In genomic region chr3:95992990-95993603, GRCm38 (mm10) we compare ENCODE assay signal across 8 mouse cellular contexts. TPM values are rescaled to one million over a fixed set of nuclear protein-coding genes. Genes with fewer than 3 reads are reported as not detected.
DNase-seq lines count a peak whose midpoint lies in the region; ATAC-seq and TF ChIP-seq lines count a peak whose summit lies in the region.

No protein-coding gene starts in this region.

- H3K27me3 ChIP-seq in cerebellum, adult 2 months (ENCODE audit: control insufficient read depth, insufficient read depth, low read length), result no peaks in the 10 kb centered on the region
- H3K27me3 ChIP-seq in embryonic facial prominence, embryonic 14.5 days (replicated peaks; ENCODE audit: control insufficient read depth, insufficient read depth, low read length), result no peaks in the 10 kb centered on the region
- H3K27me3 ChIP-seq in hindbrain, embryonic 15.5 days, result no peaks in the 10 kb centered on the region

- H3K36me3 ChIP-seq in embryonic facial prominence, embryonic 14.5 days (ENCODE audit: control insufficient read depth, insufficient read depth, low read length), result peaks cover 47% of the 10 kb centered on the region
- peaks cover 38% of the 10 kb centered on the region for H3K36me3 ChIP-seq in hindbrain, embryonic 15.5 days

- peak overlapping the region; percentile 66 for H3K4me2 ChIP-seq in embryonic facial prominence, embryonic 14.5 days (ENCODE audit: low read depth, low read length)
- peak overlapping the region; percentile 82 for H3K4me2 ChIP-seq in hindbrain, embryonic 15.5 days

- no peak for ATAC-seq in embryonic facial prominence, embryonic 14.5 days (ENCODE audit: low read depth)
- no peak for ATAC-seq in hindbrain, embryonic 15.5 days (ENCODE audit: low FRiP score, low read depth)

- 7% methylated on average over 5 of the region's 5 CpGs for WGBS in cerebellum, adult 2 months
- WGBS in embryonic facial prominence, embryonic 14.5 days, result 50% methylated on average over 4 of the region's 5 CpGs
- 39% methylated on average over 4 of the region's 5 CpGs for WGBS in hindbrain, embryonic 15.5 days

- DNase-seq in cerebellum, adult 2 months, result no peak
- no peak for DNase-seq in cerebellum, postnatal 36 days
- no peak for DNase-seq in embryonic facial prominence, embryonic 14.5 days (ENCODE audit: low spot score)
- DNase-seq in lung, postnatal 14 days, result peak; percentile 34
- DNase-seq in layer of hippocampus, adult 9-11 months, result no peak
- DNase-seq in thymus, postnatal 0 days (ENCODE audit: low spot score), result no peak
- no peak for DNase-seq in adrenal gland, adult 18-20 months (ENCODE audit: low spot score in 2 of 2)

- peak overlapping the region; percentile 92 for H3K27ac ChIP-seq in cerebellum, adult 2 months (ENCODE audit: insufficient read depth, low read length)
- H3K27ac ChIP-seq in embryonic facial prominence, embryonic 14.5 days (replicated peaks; ENCODE audit: low read depth, low read length), result no peak overlapping the region
- peak overlapping the region; percentile 97 for H3K27ac ChIP-seq in hindbrain, embryonic 15.5 days (replicated peaks)

- H3K4me1 ChIP-seq in cerebellum, adult 2 months (ENCODE audit: control insufficient read depth, insufficient read depth, low read length), result peaks cover 31% of the 10 kb centered on the region
- peaks cover 24% of the 10 kb centered on the region for H3K4me1 ChIP-seq in embryonic facial prominence, embryonic 14.5 days (ENCODE audit: control insufficient read depth, insufficient read depth, low read length)
- peaks cover 48% of the 10 kb centered on the region for H3K4me1 ChIP-seq in hindbrain, embryonic 15.5 days (replicated peaks)

- no peaks in the 10 kb centered on the region for H3K9me3 ChIP-seq in embryonic facial prominence, embryonic 14.5 days (ENCODE audit: control insufficient read depth, low read length)
- no peaks in the 10 kb centered on the region for H3K9me3 ChIP-seq in hindbrain, embryonic 15.5 days

- no peak for TF ChIP-seq POLR2A in cerebellum, adult 2 months (IDR thresholded peaks at IDR 0.05; ENCODE audit: borderline replicate concordance, insufficient read depth, low read length)

- no peak for TF ChIP-seq CTCF in cerebellum, adult 2 months (IDR thresholded peaks at IDR 0.05; ENCODE audit: borderline replicate concordance, insufficient read depth, low read depth, low read length)

- peak overlapping the region; percentile 88 for H3K4me3 ChIP-seq in cerebellum, adult 2 months (replicated peaks; ENCODE audit: insufficient read depth, low read depth, low read length)
- peak overlapping the region; percentile 78 for H3K4me3 ChIP-seq in embryonic facial prominence, embryonic 14.5 days (ENCODE audit: low read depth, low read length)
- H3K4me3 ChIP-seq in hindbrain, embryonic 15.5 days, result peak overlapping the region; percentile 74

- H3K9ac ChIP-seq in embryonic facial prominence, embryonic 14.5 days (ENCODE audit: low read depth, low read length), result peak overlapping the region; percentile 93; the same call in 1 of the 2 replicates
- H3K9ac ChIP-seq in hindbrain, embryonic 15.5 days, result peak overlapping the region; percentile 76

RNA-seq across cellular contexts. Expression of gene Plekho1, which starts 2.7 kb away (rescaled TPM):
- 155 and 160 TPM in 2 replicates for polyA plus RNA-seq in cerebellum, adult 2 months (2012; rRNA removed)
- polyA plus RNA-seq in embryonic facial prominence, embryonic 14.5 days (2014; fragmentation: Nextera tagmentation; extraction: Ambion mirVana), result 40.5 and 43.2 TPM in 2 replicates
- polyA plus RNA-seq in hindbrain, embryonic 15.5 days (2015; fragmentation: Nextera tagmentation; extraction: Ambion mirVana), result 47.8 and 49.5 TPM in 2 replicates
- 36.8 and 37.0 TPM in 2 replicates for polyA plus RNA-seq in thymus, postnatal 0 days (2015; fragmentation: Nextera tagmentation; extraction: Ambion mirVana)
- 10 to 100 TPM; 20.9 to 32.2 TPM for total RNA-seq in adrenal gland, adult 18-20 months (2021)
